Mouse (Mus musculus) brain, embryonic 18.5 days (tissue): ENCODE results near the gene Khdrbs2.

Experiments used
- DNase-seq: peaks from one replicate; pipeline ENCODE4 v3.0.0-alpha.2; 2012; ENCODE audit warnings: low read depth, low spot score

Gene Khdrbs2

GRCm38 (mm10) chr1:32172506-32173239, at the start of gene Khdrbs2:
Khdrbs2 (plus strand) TSS chr1:32172714.
- DNase-seq, result peak; percentile 87

DNA sequence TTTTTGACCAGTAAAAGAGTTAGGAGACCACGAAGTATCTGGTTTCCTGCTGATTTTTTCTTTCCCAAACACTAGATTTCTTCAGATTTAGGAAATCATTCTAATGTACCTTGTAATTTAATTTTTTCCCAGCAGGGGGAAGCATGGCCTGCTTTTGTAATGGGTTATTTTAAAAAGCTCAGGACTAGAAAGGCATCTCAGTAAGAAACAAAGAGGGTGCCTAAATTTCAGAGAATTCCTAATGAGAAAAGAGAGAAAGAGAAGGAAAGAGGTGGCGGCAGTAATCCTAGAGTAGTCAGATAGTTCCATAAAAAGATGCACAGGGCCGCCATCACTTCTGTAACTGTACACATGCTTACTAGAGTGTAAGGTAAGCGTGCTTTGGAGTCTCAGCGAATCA, 2.1 kb downstream of the Khdrbs2 start:
- peak; percentile 74 for DNase-seq

- DNase-seq, result no peak
Observed at GRCm38 (mm10) chr1:32199664-32200260, 27.2 kb downstream of the Khdrbs2 start.

GRCm38 (mm10) chr1:32248443-32248842, 75.9 kb downstream of the Khdrbs2 start:
- no peak for DNase-seq

DNA sequence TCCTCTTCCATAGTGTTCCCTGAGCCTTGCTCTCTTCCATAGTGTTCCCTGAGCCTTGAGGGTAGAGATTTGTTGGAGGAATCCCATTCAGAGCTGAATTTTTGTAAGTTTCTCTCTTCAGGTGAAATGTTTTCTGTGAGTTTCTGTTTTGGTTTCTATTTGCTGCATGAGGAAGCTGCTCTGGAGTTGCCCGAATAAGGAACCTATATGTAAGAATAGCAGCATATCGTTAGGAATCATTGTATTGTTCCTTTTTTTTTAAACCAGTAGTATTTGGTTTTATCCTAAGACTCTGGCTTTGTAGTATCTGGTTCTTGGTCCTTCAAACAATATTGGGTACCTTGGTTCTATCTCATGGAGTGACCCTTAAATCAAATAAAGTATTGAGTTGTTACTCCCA, 77.1 kb downstream of the Khdrbs2 start:
- DNase-seq, result no peak

- DNase-seq, result no peak
Observed at GRCm38 (mm10) chr1:32250337-32250736, 77.8 kb downstream of the Khdrbs2 start.

- no peak for DNase-seq
Observed at GRCm38 (mm10) chr1:32258942-32259341, 86.4 kb downstream of the Khdrbs2 start.

DNA sequence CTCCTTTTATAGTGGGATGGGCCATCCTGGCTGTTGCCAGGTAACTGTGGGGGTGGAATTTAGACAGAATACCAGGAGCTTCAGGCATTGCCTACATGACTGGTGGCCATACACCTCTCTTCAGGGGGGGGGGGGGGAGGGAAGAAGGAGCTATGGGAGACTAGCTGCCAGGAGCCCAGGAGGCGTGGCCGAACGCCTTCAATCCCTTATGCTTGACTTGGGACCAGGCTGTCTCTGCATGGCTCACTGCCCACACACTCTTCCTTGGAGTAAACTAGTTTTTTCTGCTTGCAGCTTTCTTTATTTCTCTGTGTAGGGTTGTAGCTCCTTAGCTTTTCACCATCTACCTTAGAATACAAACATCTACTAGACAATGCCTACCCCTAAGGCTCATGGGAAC, 98.0 kb downstream of the Khdrbs2 start:
- DNase-seq, result no peak

DNA sequence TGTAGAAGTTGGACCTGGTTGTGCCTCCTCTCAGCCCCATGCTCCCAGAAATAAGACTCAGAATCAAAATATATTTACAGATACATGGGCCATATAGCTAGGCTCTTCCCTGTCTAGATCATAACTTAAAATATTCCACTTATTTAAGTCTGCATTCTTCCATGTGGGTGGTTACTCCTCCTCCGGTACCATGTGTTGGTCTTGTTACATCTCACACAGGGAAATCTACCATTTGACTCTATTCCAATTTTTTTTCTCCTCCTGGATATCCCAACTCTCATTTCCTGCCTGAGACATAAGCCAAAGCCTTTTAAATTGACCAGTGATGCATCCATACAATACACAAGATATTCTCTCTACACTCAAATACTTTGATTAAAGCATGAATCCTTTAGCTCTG, 122.2 kb downstream of the Khdrbs2 start:
- no peak for DNase-seq

GRCm38 (mm10) chr1:32301391-32301790, 128.9 kb downstream of the Khdrbs2 start:
- no peak for DNase-seq

DNA sequence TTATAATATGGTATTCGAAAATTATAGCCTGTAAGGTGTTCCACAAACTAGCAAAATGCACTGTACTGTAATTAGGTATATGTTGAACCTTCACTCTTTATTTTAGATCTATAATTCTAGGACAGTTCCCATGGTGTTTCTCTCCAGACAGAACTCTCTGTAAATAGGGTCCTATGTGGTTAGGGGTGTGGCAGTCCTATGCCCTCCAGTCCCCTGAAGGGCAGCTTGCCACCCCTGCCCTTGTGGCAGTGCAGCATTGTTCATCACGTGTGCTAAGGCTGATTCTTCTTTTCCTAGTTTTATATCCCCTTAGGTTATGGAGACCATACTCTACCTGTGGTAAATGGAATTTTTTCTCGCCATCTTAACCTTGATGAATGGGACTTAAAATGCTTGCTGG, 136.6 kb downstream of the Khdrbs2 start:
- DNase-seq, result no peak

DNA sequence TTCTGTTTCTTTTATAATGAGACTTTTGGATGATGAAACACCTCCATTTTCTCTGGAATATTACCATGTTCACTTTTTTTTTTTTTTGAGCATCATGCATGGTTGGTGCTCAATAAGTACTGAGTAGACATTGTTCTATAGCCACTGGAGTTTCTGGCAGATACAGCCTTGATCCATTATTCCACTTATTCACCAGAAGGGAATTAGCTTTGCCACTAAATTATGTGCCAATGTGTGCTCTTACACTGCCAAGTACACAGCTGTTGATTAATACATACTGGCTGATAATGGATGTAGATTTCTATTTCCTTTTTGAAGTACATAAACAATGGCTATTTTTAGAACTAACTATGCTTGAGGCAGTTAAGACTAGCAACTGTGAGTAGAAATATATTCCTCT, 137.1 kb downstream of the Khdrbs2 start:
- peak; percentile 14 for DNase-seq

DNA sequence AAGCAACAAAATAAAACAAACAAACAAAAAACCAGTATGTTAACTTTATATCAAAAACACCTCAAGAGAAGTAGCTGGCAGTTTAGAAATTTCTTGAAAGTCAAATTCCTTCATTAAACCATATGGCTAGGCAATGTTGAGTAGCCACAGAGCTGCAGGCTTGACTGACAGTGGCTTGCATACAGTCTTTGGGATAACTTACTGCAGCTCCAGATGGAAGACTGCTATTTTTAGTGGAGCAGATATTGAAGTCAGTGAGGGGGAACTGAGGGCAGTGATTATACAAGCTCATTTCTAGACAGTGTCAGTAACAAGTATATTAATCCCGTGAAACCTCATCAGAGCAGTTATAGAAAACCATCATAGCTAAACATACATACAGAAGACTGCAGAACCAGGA, 166.6 kb downstream of the Khdrbs2 start:
- no peak for DNase-seq

DNA sequence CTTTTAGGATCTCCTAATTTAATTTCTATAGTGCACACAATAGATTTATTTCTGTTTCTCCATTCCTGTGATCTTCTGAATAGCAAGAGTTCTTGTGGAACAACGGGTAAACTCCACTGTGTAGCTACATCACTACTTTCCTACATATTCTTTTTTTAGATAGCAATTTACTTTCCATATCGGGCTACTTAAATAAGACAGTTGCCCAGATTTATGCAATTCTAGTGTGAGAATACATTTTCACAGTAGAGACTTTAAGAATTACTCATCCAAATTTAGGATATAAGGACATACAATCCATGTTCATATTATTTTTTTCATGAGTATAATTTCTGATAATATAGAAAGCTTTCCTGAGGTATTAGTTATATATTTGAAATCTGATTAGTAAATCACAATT, 175.0 kb downstream of the Khdrbs2 start:
- DNase-seq, result no peak

DNA sequence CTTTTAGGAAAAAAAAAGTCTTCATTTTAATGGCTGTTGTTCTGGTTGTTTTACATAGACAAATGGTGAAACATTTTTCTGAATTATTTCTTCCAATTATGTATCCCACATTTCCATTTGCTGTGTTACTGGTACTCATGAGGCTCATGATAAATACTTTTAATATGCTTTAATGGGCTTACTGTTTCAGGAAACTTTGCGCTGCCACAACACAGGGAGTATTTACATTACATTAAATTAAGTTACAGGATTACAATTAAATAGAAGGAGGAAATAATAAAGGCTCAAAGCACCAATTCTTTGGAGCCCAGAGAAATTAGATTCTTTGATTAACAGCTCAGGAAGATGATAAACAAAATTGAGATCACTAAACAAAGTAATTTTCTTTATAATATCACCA, 179.6 kb downstream of the Khdrbs2 start:
- DNase-seq, result no peak

DNA sequence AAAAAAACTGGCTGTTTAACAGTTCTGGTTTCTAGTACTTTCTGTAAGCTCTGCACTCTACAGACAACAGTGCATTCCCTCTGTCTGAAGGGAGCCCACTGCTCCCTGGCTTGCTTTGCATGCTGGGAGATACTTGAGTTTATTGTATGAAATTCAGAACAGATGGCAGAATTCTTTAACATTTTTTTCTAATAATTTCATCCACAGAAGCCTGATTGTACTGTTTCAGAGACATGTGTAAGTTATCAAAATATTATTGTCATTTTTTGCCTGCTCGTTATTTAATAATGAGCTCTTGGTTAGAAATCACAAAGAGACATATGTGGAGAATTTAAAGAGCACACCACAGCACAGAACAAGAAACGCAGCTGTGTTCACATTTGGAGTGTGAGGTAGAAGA, 191.0 kb downstream of the Khdrbs2 start:
- DNase-seq, result peak; percentile 8

DNA sequence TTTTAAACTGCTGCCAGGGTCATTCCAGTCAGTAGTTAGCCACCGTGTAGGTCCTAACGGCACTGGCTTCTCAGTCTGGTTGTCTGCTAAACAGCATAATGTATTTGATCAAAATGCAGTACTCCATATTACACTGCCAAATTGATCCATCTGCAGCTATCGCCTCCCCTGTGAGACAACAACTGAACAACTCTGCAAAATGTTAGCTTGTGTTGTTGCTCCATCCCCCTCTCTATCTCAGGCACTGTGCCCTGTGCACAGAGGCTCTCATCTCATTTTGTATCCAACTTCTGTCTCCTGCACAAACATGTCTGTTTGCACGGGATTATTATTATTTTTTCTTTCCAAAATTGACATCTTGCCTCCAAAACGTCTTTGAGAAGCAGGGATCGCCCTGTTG, 225.0 kb downstream of the Khdrbs2 start:
- DNase-seq, result peak; percentile 28

GRCm38 (mm10) chr1:32407651-32408050, 235.1 kb downstream of the Khdrbs2 start:
- DNase-seq, result no peak

- DNase-seq, result no peak
Observed at GRCm38 (mm10) chr1:32428410-32428809, 255.9 kb downstream of the Khdrbs2 start.

DNA sequence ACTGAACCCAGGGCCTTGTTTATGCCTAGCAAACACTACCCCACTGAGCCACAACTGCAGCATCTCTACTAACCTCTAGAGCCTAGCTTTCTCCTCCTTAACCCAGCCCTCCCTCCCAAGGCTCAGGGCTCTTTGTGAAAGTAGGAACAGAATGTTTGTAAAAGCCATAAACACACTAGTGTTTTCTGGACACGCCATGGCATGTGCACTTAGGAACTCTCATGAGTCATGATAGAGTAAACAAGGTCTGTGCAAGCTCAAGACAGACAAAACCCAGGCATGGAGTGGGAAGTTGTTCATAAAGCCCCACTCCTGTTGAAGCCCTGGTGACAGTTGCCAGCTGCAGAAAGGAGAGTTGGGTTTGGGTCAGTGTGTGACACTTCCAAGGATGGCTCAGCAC, 257.0 kb downstream of the Khdrbs2 start:
- no peak for DNase-seq

DNA sequence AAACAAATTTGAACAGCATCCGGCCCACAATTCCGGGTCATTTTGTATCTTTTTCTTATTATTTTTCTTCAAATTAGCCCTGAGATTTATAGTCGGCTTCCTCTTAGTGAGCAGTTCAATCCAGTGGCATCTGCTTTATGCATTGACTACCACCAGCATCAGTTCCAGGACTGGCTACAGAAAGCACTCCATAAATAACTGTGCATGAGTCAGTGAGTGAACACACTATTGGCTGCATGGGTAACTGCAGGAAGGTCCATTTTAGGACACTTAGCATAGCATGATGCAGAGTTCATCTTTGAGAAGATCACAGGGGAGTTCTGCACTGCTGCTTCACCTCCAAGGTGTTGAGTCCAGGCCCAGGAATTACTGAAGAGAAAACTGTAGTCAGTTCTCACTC, 258.0 kb downstream of the Khdrbs2 start:
- DNase-seq, result no peak

DNA sequence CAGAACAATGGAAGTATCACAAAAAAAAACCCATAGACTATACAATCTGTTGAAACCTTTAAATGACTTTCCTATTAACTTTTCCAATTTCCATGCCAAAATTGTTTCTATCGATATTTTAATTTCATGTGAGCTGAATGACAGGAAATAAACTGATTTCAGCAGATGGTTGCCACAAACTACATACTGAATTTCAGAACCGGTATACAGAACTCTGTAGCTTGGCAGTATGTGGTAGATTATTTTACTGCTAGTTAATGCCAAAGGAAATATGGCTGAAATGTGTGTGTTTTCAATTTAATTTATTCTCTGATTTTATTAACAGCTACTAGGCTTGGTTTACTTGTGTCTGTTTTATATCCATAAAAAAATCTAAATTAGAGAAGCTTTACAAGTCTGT, 260.6 kb downstream of the Khdrbs2 start:
- DNase-seq, result no peak

DNA sequence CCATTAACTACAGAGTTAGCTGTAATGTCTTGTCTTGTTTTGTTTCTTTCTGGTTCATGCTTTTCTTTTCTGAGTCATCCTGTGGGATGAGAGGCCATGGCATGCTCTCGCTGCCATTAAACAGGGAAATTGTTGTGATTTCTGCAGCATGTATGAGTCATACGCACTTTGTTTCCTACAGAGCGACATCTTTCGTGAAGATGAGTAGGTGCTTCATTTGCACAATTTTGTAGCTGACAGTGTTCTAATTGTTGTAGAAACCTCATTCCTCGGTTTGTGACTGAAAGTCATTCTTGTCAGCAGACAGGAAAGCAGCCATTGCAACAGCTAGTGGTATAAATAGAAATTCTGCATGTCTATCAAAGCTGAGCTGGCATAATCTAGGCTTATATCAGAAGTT, 271.4 kb downstream of the Khdrbs2 start:
- no peak for DNase-seq

GRCm38 (mm10) chr1:32463103-32463516, 290.6 kb downstream of the Khdrbs2 start:
- DNase-seq, result peak; percentile 40
